Mouse (Mus musculus) kidney, embryonic 15.5 days (tissue): ENCODE results near the gene 1700029I15Rik. TPM values are rescaled to one million over a fixed set of nuclear protein-coding genes. Genes with fewer than 3 reads are reported as not detected.

Source experiments
- ATAC-seq: fragments of 200-750 bp; cut with Nextera tagmentation; replicated peaks from 2 replicates; pipeline ENCODE4 v1.8.0; 2017; ENCODE audit warnings: moderate TSS enrichment; ENCODE audit not compliant: low FRiP score
- H3K27ac ChIP-seq: fragments of 300-500 bp; sonication (generic); 2 replicates; pipeline ENCODE4 v1.5.1; 2015; ENCODE audit warnings: mild to moderate bottlenecking, inconsistent platforms
- H3K27me3 ChIP-seq: fragments of 300-500 bp; sonication (generic); 2 replicates; pipeline ENCODE4 v1.6.1; 2015; ENCODE audit warnings: inconsistent platforms
- H3K36me3 ChIP-seq: fragments of 300-500 bp; sonication (generic); 2 replicates; pipeline ENCODE4 v1.6.1; 2015; ENCODE audit warnings: inconsistent platforms
- H3K4me1 ChIP-seq: fragments of 300-500 bp; sonication (generic); 2 replicates; pipeline ENCODE4 v1.6.1; 2015; ENCODE audit warnings: inconsistent platforms
- H3K4me2 ChIP-seq: fragments of 300-500 bp; sonication (generic); 2 replicates; pipeline ENCODE4 v1.6.1; 2015; ENCODE audit warnings: moderate library complexity, mild to moderate bottlenecking, inconsistent platforms
- H3K4me3 ChIP-seq: fragments of 300-500 bp; sonication (generic); replicated peaks from 2 replicates; pipeline ENCODE4 v1.5.1; 2015; ENCODE audit warnings: mild to moderate bottlenecking, inconsistent platforms
- H3K9ac ChIP-seq: fragments of 300-500 bp; sonication (generic); 2 replicates; pipeline ENCODE4 v1.6.1; 2015; ENCODE audit warnings: mild to moderate bottlenecking, inconsistent platforms
- H3K9me3 ChIP-seq: fragments of 300-500 bp; sonication (generic); replicated peaks from 2 replicates; pipeline ENCODE4 v1.6.1; 2016; ENCODE audit warnings: inconsistent platforms
- WGBS: fragments of 180-500 bp; shearing (Covaris S2); methylation state at CpG from one replicate; pipeline ENCODE4 v1.1.7; 2015; ENCODE audit warnings: mixed read lengths; 5-methylcytosine and 5-hydroxymethylcytosine counted together
- microRNA-seq: library from miRNA; unstranded; fragments of <30 nt; microRNA quantifications from one replicate; pipeline ENCODE4, GENCODE M21; 2016
- polyA plus RNA-seq: library from polyadenylated mRNA; unstranded; fragments of >200 nt; fragmentation: Nextera tagmentation; extraction: Ambion mirVana; gene quantifications from 2 replicates; pipeline ENCODE4 v1.2.1, GENCODE M21; 2015

1700029I15Rik gene
- polyA plus RNA-seq, 1 experiment from 2014 or later, result 3.2 TPM

GRCm38 (mm10) chr2:92433578-92434374 is 51.4 kb downstream of the 1700029I15Rik start, which contains the start of gene Cry2:
Gene Cry2, minus strand, starts transcription at chr2:92434043.
- Histone ChIP-seq H3K9ac (peak within 1 kb of the TSS; percentile 82), H3K9me3 (0 out of 2 replicates have a peak, but pooled peaks cover 3% of the 10 kb centered on the region), H3K27me3 (peaks cover 4% of the 10 kb centered on the region; the same call in 1 of the 2 replicates), H3K27ac (peak within 1 kb of the TSS; percentile 62), H3K4me1 (peaks cover 54% of the 10 kb centered on the region), H3K4me2 (peak within 1 kb of the TSS; percentile 88), H3K4me3 (peak within 1 kb of the TSS; percentile 81), H3K36me3 (no peaks in the 10 kb centered on the region)
- WGBS, result under 1% methylated on average over 76 of the region's 76 CpGs
- peak; percentile 99 for ATAC-seq

GRCm38 (mm10) chr2:92434375-92434745 is 52.0 kb downstream of the 1700029I15Rik start:
- Histone ChIP-seq H3K9ac (peak overlapping the region; percentile 46), H3K27ac (0 out of 2 replicates have a peak overlapping the region, but pooled peaks have one; percentile 37), H3K4me2 (peak overlapping the region; percentile 88), H3K36me3 (no peaks in the 10 kb centered on the region), H3K4me3 (peak overlapping the region; percentile 81), H3K4me1 (peaks cover 50% of the 10 kb centered on the region), H3K9me3 (0 out of 2 replicates have a peak, but pooled peaks cover 3% of the 10 kb centered on the region), H3K27me3 (peaks cover 4% of the 10 kb centered on the region; the same call in 1 of the 2 replicates)
- WGBS, result 9% methylated on average over 12 of the region's 12 CpGs
- 0 out of 2 replicates have a peak, but pooled peaks have one; percentile 0 for ATAC-seq

- WGBS, result 57% methylated on average over 6 of the region's 6 CpGs
- peaks cover 46% of the 10 kb centered on the region for H3K4me1 ChIP-seq
- 0 out of 2 replicates have a peak, but pooled peaks cover 3% of the 10 kb centered on the region for H3K9me3 ChIP-seq
- no peak overlapping the region for H3K27ac ChIP-seq
- peaks cover 4% of the 10 kb centered on the region; the same call in 1 of the 2 replicates for H3K27me3 ChIP-seq
- H3K4me2 ChIP-seq, result no peak overlapping the region
- H3K36me3 ChIP-seq, result no peaks in the 10 kb centered on the region
- no peak overlapping the region for H3K9ac ChIP-seq
- H3K4me3 ChIP-seq, result peak overlapping the region; percentile 81; the same call in 1 of the 2 replicates
- ATAC-seq, result no peak
These were observed 52.7 kb downstream of the 1700029I15Rik start for GRCm38 (mm10) chr2:92435023-92435422.

Small RNAs within 50 kb of the gene (microRNA-seq; reads per million reads assigned to microRNA genes)
- gene Mir7000, result not detected

Other genes with a start within 250 kb of the 1700029I15Rik start
- gene Pex16, start 7.9 kb upstream of the 1700029I15Rik start, polyA plus RNA-seq, result 24.7 and 29.5 TPM in 2 replicates
- 26.0 and 29.5 TPM in 2 replicates for gene Large2, start 7.7 kb upstream of the 1700029I15Rik start, polyA plus RNA-seq
- gene Mapk8ip1, start 18.7 kb downstream of the 1700029I15Rik start, polyA plus RNA-seq, result 32.1 and 34.9 TPM in 2 replicates
- gene Cry2, start 51.5 kb downstream of the 1700029I15Rik start, polyA plus RNA-seq, result 17.7 and 21.3 TPM in 2 replicates
- 15.1 and 16.2 TPM in 2 replicates for gene Slc35c1, start 78.0 kb downstream of the 1700029I15Rik start, polyA plus RNA-seq
- gene Chst1, start 217.2 kb downstream of the 1700029I15Rik start, polyA plus RNA-seq, result 7.7 and 9.2 TPM in 2 replicates